Mouse (Mus musculus): Measurements from ENCODE around the gene Lingo2. TPM values are rescaled to one million over a fixed set of nuclear protein-coding genes. Genes with fewer than 3 reads are reported as not detected.

Lingo2 gene
- polyA plus RNA-seq, 1 experiment from 2014 or later, result 9.9 TPM

GRCm38 (mm10) chr4:36730691-36731090 is 220.9 kb downstream of the Lingo2 start:
- Histone ChIP-seq H3K27ac (no peak overlapping the region), H3K36me3 (ENCODE audit: poor library complexity, severe bottlenecking) (no peaks in the 10 kb centered on the region), H3K9me3 (replicated peaks) (no peaks in the 10 kb centered on the region), H3K4me3 (no peak overlapping the region), H3K9ac (no peak overlapping the region), H3K27me3 (no peaks in the 10 kb centered on the region), H3K4me1 (no peaks in the 10 kb centered on the region), H3K4me2 (no peak overlapping the region)
- WGBS, result 68% methylated on average over 2 of the region's 2 CpGs
- ATAC-seq, result no peak

DNA sequence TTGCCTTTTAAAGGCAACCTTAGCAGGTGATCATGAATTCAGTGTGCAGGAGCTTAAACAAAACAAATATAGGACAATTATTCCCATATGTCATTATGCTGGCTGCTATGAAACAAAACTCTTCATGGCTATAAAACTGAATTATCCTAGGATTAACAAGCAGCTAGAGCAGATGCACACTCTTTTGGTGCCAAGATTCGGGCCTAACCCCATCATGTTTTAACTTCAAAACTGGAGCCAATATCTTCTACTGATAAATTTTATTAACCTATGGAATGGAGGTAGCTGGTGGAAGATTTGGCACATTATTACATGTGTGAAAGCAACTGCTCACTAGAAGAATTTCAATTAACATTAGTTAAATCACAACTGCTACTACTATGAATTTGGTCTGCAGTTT is 235.1 kb downstream of the Lingo2 start:
- Histone ChIP-seq H3K27me3 (no peaks in the 10 kb centered on the region), H3K4me3 (no peak overlapping the region), H3K9me3 (replicated peaks) (no peaks in the 10 kb centered on the region), H3K4me2 (no peak overlapping the region), H3K27ac (no peak overlapping the region), H3K4me1 (no peaks in the 10 kb centered on the region), H3K9ac (no peak overlapping the region), H3K36me3 (ENCODE audit: poor library complexity, severe bottlenecking) (no peaks in the 10 kb centered on the region)
- no peak for ATAC-seq
- 73% methylated on average over 1 of the region's 1 CpGs for WGBS

DNA sequence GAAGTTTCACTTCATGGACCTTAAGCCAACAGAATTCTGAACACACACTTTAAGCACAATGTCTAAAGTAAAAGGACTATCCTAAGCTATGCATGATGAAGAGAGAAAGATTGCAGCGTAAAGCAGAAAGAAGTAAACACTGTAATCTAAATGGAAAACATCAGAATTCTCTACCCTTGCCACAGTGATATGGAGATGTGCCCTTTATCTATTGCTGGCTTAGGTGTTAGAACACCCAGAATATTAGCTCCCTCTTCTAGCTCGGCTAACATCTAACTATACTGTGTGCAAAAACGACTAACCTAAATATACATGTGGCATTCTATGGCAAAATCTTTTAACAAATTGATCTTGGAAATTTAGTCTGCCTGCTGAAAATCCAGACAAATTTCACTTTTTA is 252.7 kb downstream of the Lingo2 start:
- H3K27ac ChIP-seq, result no peak overlapping the region
- no peak for ATAC-seq

GRCm38 (mm10) chr4:36696810-36697209 is 254.7 kb downstream of the Lingo2 start:
- H3K27ac ChIP-seq, result no peak overlapping the region
- peak; percentile 76; the same call in 1 of the 2 replicates for ATAC-seq
- H3K9me3 ChIP-seq (replicated peaks), result no peaks in the 10 kb centered on the region
- 80% methylated on average over 2 of the region's 2 CpGs for WGBS
- H3K4me1 ChIP-seq, result no peaks in the 10 kb centered on the region
- no peak overlapping the region for H3K9ac ChIP-seq
- no peaks in the 10 kb centered on the region for H3K27me3 ChIP-seq
- H3K36me3 ChIP-seq (ENCODE audit: poor library complexity, severe bottlenecking), result no peaks in the 10 kb centered on the region
- H3K4me3 ChIP-seq, result no peak overlapping the region
- H3K4me2 ChIP-seq, result no peak overlapping the region

More for the DNA sequence above, 252.7 kb downstream of the Lingo2 start:
- H3K9ac ChIP-seq, result no peak overlapping the region
- no peak overlapping the region for H3K4me3 ChIP-seq
- no peaks in the 10 kb centered on the region for H3K27me3 ChIP-seq
- H3K9me3 ChIP-seq (replicated peaks), result no peaks in the 10 kb centered on the region
- WGBS, result 94% methylated on average over 3 of the region's 3 CpGs
- no peaks in the 10 kb centered on the region for H3K4me1 ChIP-seq
- H3K4me2 ChIP-seq, result no peak overlapping the region
- no peaks in the 10 kb centered on the region for H3K36me3 ChIP-seq (ENCODE audit: poor library complexity, severe bottlenecking)

- no peaks in the 10 kb centered on the region for H3K4me1 ChIP-seq
- no peaks in the 10 kb centered on the region for H3K9me3 ChIP-seq (replicated peaks)
- no peak overlapping the region for H3K4me2 ChIP-seq
- no peak overlapping the region for H3K4me3 ChIP-seq
- no peaks in the 10 kb centered on the region for H3K36me3 ChIP-seq (ENCODE audit: poor library complexity, severe bottlenecking)
- 54% methylated on average over 2 of the region's 2 CpGs for WGBS
- ATAC-seq, result no peak
- H3K9ac ChIP-seq, result no peak overlapping the region
- no peak overlapping the region for H3K27ac ChIP-seq
- no peaks in the 10 kb centered on the region for H3K27me3 ChIP-seq
These were observed 291.6 kb downstream of the Lingo2 start for GRCm38 (mm10) chr4:36659920-36660319.

GRCm38 (mm10) chr4:36647753-36648152 is 303.8 kb downstream of the Lingo2 start:
- ATAC-seq, result no peak
- Histone ChIP-seq H3K4me1 (no peaks in the 10 kb centered on the region), H3K4me3 (no peak overlapping the region)

DNA sequence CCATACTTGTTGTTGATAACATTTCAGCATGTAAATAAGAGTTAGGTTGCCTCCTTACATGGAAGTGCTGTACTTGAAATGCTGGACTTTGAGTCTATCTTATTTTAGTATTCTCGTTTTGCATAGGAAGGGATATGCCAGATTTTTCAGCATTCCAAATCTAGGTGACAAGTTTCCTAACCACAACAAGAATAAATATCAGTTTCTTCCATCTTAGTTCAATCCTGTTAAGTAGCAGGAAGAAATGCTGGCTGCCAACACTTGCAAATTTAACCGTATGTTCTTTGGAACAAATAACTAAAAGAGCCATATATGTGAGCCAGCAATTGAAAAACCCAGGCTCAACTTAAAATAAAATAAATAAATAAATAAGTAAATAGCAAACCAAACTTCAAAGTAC is 315.9 kb downstream of the Lingo2 start:
- WGBS, result 85% methylated on average over 2 of the region's 2 CpGs
- H3K27ac ChIP-seq, result no peak overlapping the region
- H3K4me3 ChIP-seq, result no peak overlapping the region
- H3K9me3 ChIP-seq (replicated peaks), result no peaks in the 10 kb centered on the region
- no peaks in the 10 kb centered on the region for H3K27me3 ChIP-seq
- no peak overlapping the region for H3K4me2 ChIP-seq
- no peak overlapping the region for H3K9ac ChIP-seq
- no peak for ATAC-seq
- H3K4me1 ChIP-seq, result no peaks in the 10 kb centered on the region
- no peaks in the 10 kb centered on the region for H3K36me3 ChIP-seq (ENCODE audit: poor library complexity, severe bottlenecking)

More at GRCm38 (mm10) chr4:36647753-36648152, 303.8 kb downstream of the Lingo2 start:
- Histone ChIP-seq H3K9ac (no peak overlapping the region), H3K9me3 (replicated peaks) (no peaks in the 10 kb centered on the region), H3K27me3 (no peaks in the 10 kb centered on the region), H3K4me2 (no peak overlapping the region), H3K27ac (no peak overlapping the region), H3K36me3 (ENCODE audit: poor library complexity, severe bottlenecking) (no peaks in the 10 kb centered on the region)

DNA sequence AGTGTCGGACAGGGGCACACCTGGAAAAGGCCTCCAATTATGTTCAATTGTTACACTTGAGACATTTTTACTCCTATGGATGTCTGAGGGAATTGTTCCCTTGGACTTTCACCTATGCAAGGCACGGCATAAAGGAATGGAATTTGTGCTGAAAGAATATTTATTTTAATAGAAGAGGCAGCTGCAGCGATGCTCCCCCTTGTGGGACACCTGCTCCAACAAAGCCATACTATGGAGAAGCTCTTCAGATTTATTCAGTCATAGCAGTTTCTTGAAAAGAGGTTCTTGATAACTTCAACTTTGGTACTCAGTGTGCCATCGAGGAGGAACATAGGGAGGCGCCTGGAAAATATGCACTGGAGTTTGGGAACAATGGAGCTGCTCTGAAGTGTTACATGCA is 374.7 kb downstream of the Lingo2 start:
- Histone ChIP-seq H3K4me3 (no peak overlapping the region), H3K9me3 (replicated peaks) (no peaks in the 10 kb centered on the region), H3K27me3 (no peaks in the 10 kb centered on the region), H3K27ac (no peak overlapping the region), H3K36me3 (ENCODE audit: poor library complexity, severe bottlenecking) (no peaks in the 10 kb centered on the region), H3K4me1 (no peaks in the 10 kb centered on the region), H3K9ac (no peak overlapping the region), H3K4me2 (no peak overlapping the region)
- no peak for ATAC-seq
- 66% methylated on average over 5 of the region's 5 CpGs for WGBS

DNA sequence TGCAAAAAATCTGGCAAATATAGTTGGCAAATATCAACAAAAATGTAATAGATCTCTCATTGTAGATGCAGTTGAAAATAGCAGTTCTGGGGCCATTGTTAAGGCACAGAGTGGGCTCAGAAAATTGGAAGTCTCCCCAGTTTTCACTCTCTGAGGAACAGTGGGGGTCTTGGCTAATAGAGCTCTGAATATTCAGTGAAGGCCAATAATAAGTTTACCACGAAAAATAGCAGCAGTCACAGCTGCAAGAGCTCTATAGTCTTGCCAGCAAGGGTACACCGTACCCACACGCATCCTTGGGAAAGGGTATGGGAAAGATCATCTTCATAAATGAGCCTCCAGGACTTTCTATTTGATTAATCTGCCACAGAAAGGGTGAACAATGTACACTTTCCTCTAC is 375.3 kb downstream of the Lingo2 start:
- no peak overlapping the region for H3K4me2 ChIP-seq
- H3K4me3 ChIP-seq, result no peak overlapping the region
- no peaks in the 10 kb centered on the region for H3K9me3 ChIP-seq (replicated peaks)
- WGBS, result 32% methylated on average over 3 of the region's 3 CpGs
- no peaks in the 10 kb centered on the region for H3K4me1 ChIP-seq
- peak; percentile 86 for ATAC-seq
- H3K27me3 ChIP-seq, result no peaks in the 10 kb centered on the region
- H3K36me3 ChIP-seq (ENCODE audit: poor library complexity, severe bottlenecking), result no peaks in the 10 kb centered on the region
- H3K27ac ChIP-seq, result no peak overlapping the region
- no peak overlapping the region for H3K9ac ChIP-seq

DNA sequence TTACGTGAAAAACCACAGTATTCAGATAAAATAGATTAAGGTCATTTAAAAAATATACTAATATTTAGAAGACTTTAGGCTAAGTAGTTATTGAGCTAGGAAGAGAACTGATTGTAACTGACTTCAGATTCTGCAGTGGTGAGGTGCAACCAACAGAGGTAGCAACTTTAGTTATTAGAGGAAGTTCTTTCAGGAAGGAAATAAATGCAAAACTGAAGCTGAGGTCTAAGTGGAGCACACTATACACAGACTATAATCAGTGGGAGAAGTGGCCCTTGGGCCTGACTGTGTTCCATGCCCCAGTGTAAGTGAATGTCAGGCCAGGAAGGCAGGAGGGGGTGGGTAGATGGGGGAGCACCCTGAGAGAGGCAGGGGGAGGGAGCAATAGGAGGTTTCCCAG is 385.0 kb downstream of the Lingo2 start:
- no peak for ATAC-seq
- H3K4me3 ChIP-seq, result no peak overlapping the region
- H3K4me1 ChIP-seq, result no peaks in the 10 kb centered on the region
- H3K9me3 ChIP-seq (replicated peaks), result no peaks in the 10 kb centered on the region
- 83% methylated on average over 1 of the region's 1 CpGs for WGBS
- no peaks in the 10 kb centered on the region for H3K27me3 ChIP-seq
- no peak overlapping the region for H3K27ac ChIP-seq
- H3K9ac ChIP-seq, result no peak overlapping the region
- no peak overlapping the region for H3K4me2 ChIP-seq
- H3K36me3 ChIP-seq (ENCODE audit: poor library complexity, severe bottlenecking), result no peaks in the 10 kb centered on the region

GRCm38 (mm10) chr4:36560997-36561396 is 390.6 kb downstream of the Lingo2 start:
- Histone ChIP-seq H3K36me3 (ENCODE audit: poor library complexity, severe bottlenecking) (no peaks in the 10 kb centered on the region), H3K9ac (no peak overlapping the region), H3K27ac (no peak overlapping the region), H3K9me3 (replicated peaks) (no peaks in the 10 kb centered on the region), H3K4me1 (no peaks in the 10 kb centered on the region), H3K4me3 (no peak overlapping the region), H3K27me3 (no peaks in the 10 kb centered on the region), H3K4me2 (no peak overlapping the region)
- ATAC-seq, result no peak
- WGBS, result 89% methylated on average over 1 of the region's 1 CpGs

DNA sequence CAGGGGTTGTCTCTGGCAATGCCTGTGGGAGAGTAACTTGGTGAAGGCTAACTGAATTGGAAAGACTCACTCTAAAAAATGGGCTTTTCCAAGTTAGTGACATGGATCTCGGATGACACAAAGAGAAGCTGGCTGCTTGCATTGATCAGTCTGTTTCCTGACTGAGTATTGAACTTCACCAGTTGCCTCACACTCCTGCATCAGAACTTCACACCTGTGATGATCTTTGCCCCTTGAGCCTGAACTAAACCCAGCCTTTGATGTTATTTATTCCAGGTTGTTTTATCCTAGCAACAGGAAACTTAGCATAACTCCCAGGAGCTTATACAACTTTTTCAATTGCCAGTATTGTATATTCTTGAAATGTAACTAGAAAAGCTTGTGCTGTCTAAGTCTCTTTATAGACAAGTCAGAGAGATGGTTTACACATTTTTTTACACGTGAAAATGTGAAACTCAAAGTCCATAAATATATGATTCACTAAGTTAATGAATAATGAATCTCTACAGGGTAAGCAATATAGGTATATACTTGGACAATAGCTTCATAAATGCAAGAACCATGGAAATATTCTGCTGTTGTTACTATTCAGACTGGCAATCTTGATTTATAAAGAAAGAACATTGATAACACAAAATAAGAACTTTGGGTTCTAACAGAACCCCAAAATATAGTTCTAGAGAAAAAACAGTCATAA is 410.7 kb downstream of the Lingo2 start:
- H3K27me3 ChIP-seq, result no peaks in the 10 kb centered on the region

DNA sequence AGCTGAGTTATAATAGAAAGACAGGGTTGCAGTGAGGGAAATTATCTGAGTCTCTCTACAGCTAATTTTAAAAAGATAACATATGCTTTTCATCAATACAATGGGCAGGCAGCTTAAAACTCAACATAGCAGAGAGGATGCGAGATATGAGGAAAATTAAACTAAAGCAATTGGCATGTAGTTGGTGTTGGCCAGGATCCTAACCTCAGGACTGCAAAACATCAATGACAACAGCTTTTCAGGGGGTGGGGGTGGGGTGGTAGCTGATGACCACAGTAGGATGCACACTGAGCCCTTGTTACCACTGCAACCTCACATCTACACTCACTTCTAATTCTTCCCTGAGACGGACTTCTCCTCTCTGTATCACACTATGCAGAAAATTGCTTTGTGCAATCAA is 417.7 kb downstream of the Lingo2 start:
- Histone ChIP-seq H3K27me3 (no peaks in the 10 kb centered on the region), H3K4me3 (no peak overlapping the region), H3K4me1 (no peaks in the 10 kb centered on the region), H3K36me3 (ENCODE audit: poor library complexity, severe bottlenecking) (no peaks in the 10 kb centered on the region), H3K4me2 (no peak overlapping the region), H3K9me3 (replicated peaks) (no peaks in the 10 kb centered on the region), H3K9ac (no peak overlapping the region), H3K27ac (no peak overlapping the region)
- ATAC-seq, result no peak
- WGBS, result 83% methylated on average over 2 of the region's 2 CpGs

More for the DNA sequence above, 410.7 kb downstream of the Lingo2 start:
- Histone ChIP-seq H3K9me3 (replicated peaks) (no peaks in the 10 kb centered on the region), H3K4me1 (no peaks in the 10 kb centered on the region), H3K4me2 (no peak overlapping the region), H3K9ac (no peak overlapping the region), H3K4me3 (no peak overlapping the region), H3K36me3 (ENCODE audit: poor library complexity, severe bottlenecking) (no peaks in the 10 kb centered on the region), H3K27ac (no peak overlapping the region)
- 70% methylated on average over 2 of the region's 2 CpGs for WGBS
- no peak for ATAC-seq
